Mouse (Mus musculus): ENCODE data around the gene Pla2g4e. TPM values are rescaled to one million over a fixed set of nuclear protein-coding genes. Genes with fewer than 3 reads are reported as not detected.

The Pla2g4e gene
- total RNA-seq, 2 experiments from 2014 or later = not detected

DNA sequence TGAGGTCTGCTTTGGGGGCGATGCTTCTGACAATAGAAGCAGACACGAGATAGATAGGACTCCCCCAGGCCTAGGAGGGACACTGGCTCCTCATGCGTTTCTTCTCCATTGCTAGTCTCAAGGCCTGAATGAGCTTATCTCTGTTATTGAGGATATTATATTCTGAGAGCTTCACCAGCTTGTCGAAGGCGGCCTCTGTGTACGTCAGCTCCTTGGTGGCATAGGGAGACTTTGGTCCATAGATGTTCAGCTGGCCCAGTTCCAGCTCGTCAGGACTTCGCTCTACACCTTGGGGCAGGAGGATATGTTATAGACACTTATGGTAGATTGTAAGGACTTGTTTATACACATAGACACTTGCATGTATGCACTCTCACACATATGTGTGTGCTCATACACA is 77.4 kb downstream of the Pla2g4e start:
- ATAC-seq (replicated peaks; ENCODE audit: low FRiP score, low TSS enrichment, poor library complexity, severe bottlenecking) = no peak

DNA sequence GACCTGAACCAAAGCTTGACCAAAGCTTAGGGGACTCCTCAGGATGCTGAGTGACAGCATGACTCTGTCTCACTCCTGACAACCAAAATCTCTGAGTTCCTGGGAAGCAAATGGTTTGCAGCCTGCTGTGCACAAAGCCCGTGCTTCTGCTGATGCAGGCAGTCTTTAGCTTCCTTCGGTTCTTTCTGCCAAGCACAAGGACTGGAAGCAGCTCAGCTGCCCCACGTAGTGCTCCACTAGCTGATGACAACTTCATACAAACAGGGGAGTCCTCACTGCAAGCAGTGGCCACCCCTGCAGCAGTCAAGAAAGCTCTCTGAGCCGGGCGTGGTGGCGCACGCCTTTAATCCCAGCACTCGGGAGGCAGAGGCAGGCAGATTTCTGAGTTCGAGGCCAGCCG is 79.7 kb downstream of the Pla2g4e start:
- no peak for ATAC-seq (replicated peaks; ENCODE audit: low FRiP score, low TSS enrichment, poor library complexity, severe bottlenecking)

DNA sequence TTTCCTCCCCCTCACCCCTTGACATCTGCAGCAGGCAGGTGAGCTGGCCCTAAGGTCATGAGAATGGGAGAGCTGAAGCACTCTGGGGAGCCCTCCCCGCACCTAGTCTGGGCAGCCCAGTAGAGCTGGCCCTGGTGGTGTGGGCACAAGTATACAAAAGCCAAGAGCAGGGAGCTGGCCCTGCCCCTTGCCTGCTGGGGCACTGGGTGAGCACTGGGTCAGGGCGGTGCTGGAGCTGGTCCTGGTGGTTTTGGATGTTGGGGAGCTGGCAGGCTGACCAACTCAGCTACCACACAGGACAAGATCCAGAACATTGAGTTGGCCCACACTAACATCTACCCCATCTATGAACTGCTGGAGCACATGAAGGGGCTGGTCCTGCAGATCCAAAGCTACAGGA is 85.7 kb downstream of the Pla2g4e start:
- no peak for ATAC-seq (replicated peaks; ENCODE audit: low FRiP score, low TSS enrichment, poor library complexity, severe bottlenecking)

DNA sequence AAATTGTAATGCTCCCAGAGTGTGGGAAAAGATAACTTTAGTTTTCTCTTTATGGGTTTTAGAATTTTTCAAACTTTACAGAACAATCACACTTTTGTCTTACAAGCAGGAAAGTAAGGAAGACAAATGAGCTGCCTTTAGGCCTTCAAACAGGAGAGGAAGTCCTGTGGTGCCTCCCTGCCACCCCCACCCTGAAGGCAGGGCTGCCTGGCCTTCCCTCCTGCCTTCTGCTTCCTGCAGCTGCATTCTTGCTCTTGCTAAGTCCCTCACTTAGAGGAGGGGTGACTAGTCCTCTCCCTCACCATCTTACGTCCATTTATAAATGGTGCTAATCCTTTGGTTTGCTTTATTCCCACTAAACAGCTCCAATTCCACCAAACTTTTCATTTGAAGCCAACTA is 86.3 kb downstream of the Pla2g4e start:
- ATAC-seq (replicated peaks; ENCODE audit: low FRiP score, low TSS enrichment, poor library complexity, severe bottlenecking) = no peak

DNA sequence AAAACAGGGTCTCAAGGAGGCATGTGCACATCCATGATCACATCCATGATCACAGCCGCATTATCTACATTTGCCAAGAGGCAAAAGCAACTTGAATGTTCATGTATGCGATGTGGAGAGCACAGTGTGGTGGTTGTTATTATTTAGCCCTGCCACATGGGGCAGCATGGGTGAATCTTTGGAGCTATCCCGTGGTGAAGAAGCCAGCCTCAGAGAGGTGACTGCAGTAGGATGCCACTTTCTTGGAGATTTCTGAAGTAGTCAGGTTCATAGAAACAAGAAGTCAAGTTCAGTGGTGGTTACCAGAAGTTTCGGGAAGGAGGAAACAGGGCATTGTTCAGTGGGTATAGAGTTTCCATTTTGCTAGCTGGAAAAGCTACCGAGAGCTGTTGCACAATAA is 87.1 kb downstream of the Pla2g4e start:
- ATAC-seq (replicated peaks; ENCODE audit: low FRiP score, low TSS enrichment, poor library complexity, severe bottlenecking) = 0 out of 2 replicates have a peak, but pooled peaks have one; percentile 29

DNA sequence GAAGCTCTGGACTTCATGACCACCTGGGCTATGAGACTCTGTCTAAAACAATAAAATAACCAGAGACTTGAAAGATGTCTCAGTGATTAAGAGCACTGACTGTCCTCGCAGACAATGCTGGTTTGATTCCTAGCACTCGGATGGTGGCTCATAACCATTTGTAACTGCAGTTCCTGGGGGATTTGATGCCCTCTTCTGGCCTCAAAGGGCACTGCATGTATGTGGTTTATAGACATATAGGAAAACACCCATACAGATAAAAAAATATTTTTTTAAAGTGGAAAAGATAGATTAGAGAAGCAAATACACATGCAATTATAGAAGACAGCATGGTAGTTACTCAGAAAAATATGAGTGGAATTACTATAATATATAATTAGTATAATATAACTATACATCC is 87.5 kb downstream of the Pla2g4e start:
- ATAC-seq (replicated peaks; ENCODE audit: low FRiP score, low TSS enrichment, poor library complexity, severe bottlenecking) = no peak

DNA sequence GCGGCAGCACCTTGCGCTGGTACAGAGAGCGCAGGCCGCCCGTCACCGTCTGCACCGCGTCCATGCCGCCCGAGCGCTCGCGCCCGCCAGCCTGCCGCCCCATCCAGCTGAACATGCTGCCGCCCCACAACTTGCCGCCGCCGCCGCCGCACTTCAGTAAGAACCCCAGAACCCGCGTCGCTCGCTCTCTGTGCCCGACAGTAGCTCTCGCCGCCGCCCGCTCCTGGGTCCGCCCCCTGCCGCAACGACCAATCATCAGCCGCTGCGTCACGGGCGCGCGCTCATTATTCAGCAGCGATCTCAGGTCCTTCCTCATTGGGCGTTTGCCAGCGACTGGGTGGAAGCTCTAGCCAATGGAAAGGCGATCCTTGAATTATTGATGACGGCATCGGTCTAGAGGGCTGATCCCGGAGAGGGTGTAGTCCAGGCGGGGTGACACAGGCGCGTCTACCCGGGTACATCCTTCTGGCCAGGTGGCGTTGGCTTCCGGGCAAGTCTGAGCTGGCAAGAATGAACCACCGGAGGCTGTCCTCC is 90.7 kb downstream of the Pla2g4e start, which contains the start of gene Ehd4:
Ehd4 (minus strand) TSS at position 246 of the 534 bp plus-strand sequence.
- ATAC-seq (replicated peaks; ENCODE audit: low FRiP score, low TSS enrichment, poor library complexity, severe bottlenecking) = peak; percentile 97

DNA sequence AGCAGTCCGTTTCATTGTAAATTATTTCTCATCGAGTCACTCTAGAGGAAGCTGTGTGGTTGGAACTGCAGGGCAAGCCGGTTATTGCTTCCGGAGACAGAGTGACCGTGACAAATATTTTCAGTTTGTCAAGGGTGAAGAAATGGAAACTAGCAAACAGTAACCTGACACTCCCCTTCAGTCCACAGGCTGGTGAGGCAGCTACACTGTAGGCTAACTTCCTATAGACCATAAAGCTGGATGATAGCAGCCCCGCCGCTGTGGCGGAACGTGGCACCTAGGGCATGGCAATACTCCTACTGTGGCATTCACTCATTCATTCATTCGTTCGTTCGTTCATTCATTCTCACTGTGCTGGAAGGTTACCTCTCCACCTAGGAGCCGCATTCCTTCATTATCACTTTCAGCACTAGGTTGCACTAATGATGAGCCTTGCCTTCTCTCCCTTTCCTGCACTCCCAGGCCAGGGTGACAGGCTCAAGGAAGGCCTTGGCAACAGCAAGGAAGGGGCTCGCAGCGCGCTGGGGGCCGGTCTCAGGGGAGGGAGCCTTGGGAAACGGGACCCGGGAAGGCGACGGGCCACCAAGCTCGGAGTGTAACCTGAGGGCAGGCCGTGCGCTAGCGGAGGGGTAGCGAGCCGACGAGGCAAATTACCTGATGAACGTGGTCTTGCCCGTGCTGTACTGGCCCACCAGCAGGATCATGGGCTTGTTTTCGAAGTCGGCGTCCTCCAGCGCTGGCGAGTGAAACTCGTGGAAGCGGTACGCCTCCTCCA is 91.4 kb downstream of the Pla2g4e start:
- ATAC-seq (replicated peaks; ENCODE audit: low FRiP score, low TSS enrichment, poor library complexity, severe bottlenecking) = peak; percentile 53

DNA sequence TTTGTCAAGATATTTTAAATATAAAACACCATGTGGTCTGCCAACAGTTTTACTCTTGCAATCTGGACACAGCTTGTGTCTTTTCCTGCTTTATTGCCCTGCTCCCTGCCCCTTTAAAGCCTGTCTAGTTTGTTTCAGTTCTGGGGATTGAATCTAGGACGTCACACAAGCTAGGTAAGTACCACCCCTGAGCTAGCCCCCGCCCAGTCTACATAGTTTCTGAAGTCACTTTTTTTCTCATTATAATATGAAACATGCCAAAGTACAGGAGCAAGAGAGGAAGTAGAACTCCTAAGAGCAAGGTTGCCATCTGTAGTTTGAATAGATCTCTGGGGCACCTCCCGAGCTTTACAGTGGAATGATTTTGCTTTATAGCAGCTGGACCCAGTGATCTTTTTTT is 94.6 kb downstream of the Pla2g4e start:
- ATAC-seq (replicated peaks; ENCODE audit: low FRiP score, low TSS enrichment, poor library complexity, severe bottlenecking) = no peak

DNA sequence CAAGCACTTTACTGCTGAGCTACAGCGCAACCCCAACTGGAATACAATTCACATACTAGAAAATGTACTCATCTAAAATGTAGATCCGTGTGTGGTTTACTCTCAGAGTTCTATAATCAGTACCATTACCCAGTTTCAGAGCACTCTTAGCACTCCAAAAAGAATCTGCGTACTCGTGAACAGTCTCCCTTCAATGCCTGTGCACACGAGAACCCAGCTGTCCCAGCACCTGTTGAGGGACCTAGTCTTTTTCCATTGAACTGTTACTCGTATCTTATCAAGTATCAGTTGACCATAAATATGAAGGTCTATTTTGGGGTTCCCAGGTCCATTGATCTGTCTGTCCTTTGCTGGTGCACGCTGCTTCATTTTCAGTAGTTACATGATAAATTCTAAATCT is 95.5 kb downstream of the Pla2g4e start:
- no peak for ATAC-seq (replicated peaks; ENCODE audit: low FRiP score, low TSS enrichment, poor library complexity, severe bottlenecking)

DNA sequence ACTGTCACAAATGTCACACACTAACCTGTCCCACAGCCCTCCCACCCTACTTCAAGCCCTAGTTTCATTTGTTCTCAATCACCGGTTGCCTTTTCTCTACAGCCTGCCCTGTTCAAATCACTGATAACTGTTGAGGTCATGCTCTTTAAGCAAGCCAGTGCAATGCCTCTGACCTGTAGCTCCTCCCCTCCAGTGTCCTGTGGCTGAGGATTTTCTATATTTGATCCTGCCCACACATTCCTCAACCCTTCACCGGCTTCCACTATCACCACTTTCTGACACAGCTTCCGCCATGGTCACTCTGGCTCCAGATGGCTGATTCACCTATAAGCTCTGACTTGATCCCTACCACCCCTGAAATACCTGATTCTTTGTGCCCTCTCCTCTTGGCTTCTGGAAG is 97.1 kb downstream of the Pla2g4e start:
- ATAC-seq (replicated peaks; ENCODE audit: low FRiP score, low TSS enrichment, poor library complexity, severe bottlenecking) = no peak

DNA sequence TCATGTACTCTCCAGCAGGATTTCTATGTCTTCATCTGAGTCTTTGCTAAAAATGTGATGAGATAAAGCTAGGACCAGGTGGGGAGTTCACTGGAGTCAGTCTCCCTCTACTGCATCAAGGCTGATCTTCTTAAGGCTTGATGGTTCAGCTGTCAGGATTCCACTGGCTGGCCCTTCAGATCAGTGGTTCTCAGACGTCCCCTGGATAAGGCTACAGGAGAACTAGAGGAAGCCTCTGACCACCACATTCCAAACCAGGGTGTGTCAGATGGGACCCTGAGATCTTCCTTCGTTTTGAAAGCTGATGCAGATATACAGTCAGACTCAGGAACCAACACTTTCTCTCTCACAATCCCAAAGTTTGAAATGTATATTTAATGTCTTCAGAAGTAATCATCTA is 97.8 kb downstream of the Pla2g4e start:
- ATAC-seq (replicated peaks; ENCODE audit: low FRiP score, low TSS enrichment, poor library complexity, severe bottlenecking) = no peak

DNA sequence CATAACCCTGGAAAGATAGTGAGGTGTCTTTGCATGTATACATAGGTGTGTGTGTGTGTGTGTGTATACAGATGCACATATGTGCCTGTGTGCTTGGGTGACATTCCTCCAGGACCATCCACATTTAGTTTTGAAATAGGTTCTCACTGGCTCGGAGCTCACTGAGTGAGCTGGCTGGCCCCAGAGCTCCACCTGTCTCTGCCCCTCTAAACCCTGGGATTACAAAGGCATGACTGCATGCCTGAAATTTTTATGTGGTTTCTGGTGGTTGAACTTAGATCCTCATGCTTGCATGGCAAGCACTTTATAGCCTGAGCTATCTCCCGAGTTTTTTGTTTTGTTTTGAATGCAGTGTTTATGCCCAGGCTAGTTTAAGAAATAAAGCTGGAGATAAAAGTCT is 98.6 kb downstream of the Pla2g4e start:
- ATAC-seq (replicated peaks; ENCODE audit: low FRiP score, low TSS enrichment, poor library complexity, severe bottlenecking) = no peak

DNA sequence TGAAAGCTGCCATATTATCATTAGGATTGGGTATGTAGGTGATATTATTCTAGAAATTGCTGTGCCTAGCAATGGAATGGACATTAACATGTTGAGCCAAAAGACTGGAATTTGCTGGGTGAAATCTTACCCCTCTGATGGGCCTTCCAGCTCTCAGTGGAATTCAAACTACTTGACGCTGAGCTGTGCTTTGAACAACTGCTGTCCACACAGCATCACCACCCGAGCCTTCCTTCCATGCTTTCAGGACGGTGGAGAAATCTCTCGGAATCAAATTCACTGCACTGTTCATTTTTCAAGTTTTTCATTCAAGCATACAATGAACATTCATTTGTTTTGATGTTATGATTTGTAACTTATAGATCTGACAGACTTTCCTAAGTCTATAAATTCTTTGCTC is 100.7 kb downstream of the Pla2g4e start:
- ATAC-seq (replicated peaks; ENCODE audit: low FRiP score, low TSS enrichment, poor library complexity, severe bottlenecking) = no peak

DNA sequence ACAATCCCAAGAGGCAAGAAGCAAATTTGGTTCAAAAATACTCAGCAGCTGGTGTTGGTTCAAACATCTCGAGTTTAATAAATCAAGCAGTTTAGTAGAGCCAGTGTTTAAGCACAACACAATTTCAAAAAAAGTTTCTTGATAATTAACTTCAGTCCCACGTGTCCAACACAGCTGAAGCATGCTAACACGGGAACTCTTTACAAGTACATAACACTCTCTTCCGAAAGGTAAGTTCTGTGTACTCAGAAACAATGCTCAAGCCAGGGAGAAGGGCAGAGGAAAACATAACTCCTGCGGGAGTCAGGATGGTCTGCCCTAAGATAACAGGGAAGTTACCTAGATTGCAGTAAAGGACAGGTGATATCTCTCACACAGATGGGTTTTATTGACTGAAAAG is 102.8 kb downstream of the Pla2g4e start:
- ATAC-seq (replicated peaks; ENCODE audit: low FRiP score, low TSS enrichment, poor library complexity, severe bottlenecking) = no peak

DNA sequence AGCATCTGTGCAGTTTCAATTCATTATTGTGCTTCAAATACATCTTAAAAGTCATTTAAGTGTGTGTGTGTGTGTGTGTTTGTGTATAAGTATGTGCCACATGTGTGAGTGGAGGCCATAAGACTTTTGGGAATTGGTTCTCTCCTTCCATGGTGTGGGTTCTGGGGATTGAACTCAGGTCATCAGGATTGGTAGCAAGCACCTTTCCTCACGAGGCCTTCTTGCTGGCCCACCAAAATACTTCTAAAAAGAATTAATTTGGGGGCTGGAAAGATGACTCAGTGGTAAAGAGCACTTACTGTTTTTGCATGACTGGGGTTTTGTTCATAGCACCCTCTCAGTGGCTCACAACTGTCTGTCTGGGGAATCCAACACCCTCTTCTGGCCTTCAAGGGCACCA is 103.5 kb downstream of the Pla2g4e start:
- ATAC-seq (replicated peaks; ENCODE audit: low FRiP score, low TSS enrichment, poor library complexity, severe bottlenecking) = no peak

DNA sequence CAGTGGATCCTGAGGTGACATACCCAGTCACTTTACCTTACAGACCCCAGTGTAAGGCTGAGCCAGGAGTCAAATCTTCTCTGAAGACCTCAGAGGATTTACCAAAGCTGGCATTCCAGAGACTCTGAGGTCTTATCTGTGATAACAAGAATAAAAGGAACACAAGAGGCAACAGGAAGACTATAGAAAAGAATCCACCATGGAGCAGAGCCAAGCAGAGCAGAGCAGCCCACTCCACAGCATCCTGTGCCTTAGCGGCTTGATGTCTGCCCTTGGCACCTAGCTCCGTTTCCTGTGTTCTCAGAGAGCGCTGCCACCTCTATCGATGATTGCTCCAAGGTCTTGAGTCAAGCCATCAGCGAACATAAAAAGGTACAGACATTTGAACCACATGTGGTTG is 104.8 kb downstream of the Pla2g4e start:
- no peak for ATAC-seq (replicated peaks; ENCODE audit: low FRiP score, low TSS enrichment, poor library complexity, severe bottlenecking)

DNA sequence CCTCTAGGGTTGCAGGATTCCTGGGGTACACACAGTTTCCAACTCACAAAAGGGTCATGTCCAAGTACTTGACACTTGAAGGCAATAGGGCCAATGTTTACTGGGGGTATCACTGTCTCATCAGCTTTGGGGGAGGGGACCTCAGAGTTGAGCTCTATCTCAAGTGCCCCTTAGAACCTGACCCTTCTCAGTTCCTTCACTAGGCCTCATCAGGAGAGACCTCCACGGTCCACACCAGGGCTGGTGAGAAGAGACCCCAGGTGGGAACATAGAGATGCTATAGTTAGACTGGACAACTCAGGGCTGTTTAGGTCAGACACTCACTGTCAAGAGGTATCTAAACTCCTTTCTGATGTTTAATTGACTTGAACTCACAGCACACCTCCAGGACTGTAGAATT is 106.0 kb downstream of the Pla2g4e start:
- ATAC-seq (replicated peaks; ENCODE audit: low FRiP score, low TSS enrichment, poor library complexity, severe bottlenecking) = no peak

DNA sequence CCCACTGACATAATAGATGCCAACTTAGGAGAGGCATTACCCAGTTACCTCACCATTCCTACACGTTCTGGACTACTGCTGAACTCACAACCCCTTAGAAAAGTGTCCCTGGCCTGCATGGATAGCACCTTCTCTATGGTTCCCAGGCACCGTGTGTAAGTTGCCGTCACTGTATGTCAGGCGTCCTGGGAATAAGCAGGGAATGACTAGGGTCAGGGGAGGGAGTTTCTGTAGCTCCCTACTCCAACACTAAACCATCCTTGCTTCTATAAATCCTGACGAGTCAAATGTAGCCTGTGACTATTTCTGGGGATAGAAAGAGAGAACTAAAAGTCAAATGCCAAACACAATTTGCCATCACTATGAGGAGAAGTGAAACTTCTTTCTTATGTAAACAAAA is 107.9 kb downstream of the Pla2g4e start:
- ATAC-seq (replicated peaks; ENCODE audit: low FRiP score, low TSS enrichment, poor library complexity, severe bottlenecking) = no peak

DNA sequence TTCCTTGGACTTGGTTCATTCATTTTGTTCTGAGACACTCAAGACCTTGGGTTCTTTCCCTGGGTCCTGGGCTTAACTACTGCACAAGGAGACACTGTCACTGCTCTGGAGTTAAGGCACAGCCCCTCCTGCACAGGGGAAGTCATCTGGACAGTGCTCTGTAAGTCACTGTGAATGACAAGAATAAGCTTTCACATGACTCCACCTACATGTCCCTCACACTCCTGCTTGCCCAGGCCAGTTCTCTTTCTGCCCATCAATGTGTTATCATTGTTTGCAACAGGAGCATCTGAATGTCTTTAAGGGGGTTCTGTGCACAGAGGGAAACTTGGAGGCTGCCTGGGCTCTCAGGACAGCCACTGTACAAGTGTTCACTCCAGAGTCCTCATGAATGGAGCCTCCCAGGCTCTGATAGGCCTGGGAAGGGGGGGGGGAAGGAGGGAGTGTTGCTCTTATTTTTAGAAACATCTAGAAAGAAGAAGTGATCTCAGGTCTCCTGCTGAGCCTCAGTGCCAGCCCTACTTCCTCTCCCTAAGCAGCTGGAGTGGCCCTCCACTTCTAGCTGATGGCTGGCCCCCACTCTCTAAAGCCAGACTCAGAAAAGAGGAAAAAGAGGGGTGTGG is 110.6 kb downstream of the Pla2g4e start:
- no peak for ATAC-seq (replicated peaks; ENCODE audit: low FRiP score, low TSS enrichment, poor library complexity, severe bottlenecking)

DNA sequence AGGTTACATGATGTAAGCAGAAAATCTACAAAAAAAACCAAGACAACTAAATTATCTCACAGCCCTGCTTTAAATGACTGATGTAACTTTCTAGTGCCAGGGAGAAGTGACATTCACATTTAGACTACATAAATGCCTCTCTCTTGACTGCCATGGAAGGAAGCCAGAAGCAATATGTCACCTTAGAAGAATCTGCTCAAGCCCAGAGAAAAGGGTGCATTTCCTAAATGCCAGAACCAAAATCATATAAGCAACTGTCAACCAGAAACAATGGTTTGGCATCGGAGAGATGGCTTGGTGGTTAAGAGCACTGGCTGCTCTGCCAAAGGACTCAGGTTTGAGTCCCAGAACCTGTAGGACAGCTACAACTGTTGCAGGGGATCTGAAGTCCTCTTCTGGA is 113.3 kb downstream of the Pla2g4e start:
- no peak for ATAC-seq (replicated peaks; ENCODE audit: low FRiP score, low TSS enrichment, poor library complexity, severe bottlenecking)
